Mouse (Mus musculus) fat pad, adult 2 months (tissue): Measurements from ENCODE around the gene Cldn3.

Source experiments
- DNase-seq: peaks from one replicate; pipeline ENCODE4 v3.0.0-alpha.2; 2011; ENCODE audit warnings: low read depth, low spot score; ENCODE audit errors: extremely low read depth

The Cldn3 gene

DNA sequence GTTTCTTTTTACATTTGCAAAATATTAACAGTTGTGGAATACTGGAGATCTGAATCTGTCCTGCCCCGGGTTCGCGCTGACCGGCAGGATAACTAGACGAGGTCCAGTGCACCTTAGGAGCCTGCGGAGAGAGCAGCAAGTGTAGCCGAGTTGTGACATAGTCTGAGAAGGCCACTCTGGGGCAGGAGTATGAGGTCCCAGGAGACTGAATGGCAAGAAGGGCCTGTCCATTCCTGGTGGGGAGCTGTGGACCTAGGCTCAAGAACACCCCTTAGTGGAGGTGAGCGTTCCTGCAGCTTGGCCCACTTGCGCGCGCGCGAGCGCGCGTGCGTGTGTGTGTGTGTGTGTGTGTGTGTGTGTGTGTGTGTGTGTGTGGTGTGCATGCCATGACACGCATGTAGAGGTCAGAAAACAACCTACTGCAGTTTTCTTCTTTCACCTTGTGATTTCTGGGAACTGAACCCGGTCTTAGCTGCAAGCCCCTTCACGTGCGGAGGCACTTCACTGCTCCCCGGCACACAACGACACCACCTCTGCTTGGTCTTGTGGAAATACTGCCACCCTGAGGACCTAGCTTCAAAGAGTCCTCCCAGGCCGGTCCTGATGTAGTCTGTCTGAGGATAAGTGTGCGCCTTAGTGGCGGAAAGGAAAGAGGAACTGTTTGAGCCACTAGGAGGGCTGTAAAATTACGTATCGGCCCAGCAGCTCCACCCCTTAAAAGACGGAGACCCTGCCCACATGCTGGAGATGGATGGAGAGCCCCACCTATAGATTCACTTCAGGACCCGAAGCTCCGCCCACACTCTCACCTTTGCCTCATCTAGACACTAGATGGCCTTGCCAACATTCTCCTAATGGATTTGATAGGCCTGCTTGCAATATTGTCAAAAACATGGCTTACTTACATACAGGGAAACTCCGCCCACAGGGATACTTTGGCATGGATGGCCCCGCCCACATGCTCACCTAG is 19.9 kb upstream of the Cldn3 start:
- DNase-seq: peak; percentile 85

GRCm38 (mm10) chr5:134967164-134967944 is 18.7 kb upstream of the Cldn3 start:
- DNase-seq: no peak

GRCm38 (mm10) chr5:134970671-134971070 is 15.3 kb upstream of the Cldn3 start:
- DNase-seq: no peak

DNA sequence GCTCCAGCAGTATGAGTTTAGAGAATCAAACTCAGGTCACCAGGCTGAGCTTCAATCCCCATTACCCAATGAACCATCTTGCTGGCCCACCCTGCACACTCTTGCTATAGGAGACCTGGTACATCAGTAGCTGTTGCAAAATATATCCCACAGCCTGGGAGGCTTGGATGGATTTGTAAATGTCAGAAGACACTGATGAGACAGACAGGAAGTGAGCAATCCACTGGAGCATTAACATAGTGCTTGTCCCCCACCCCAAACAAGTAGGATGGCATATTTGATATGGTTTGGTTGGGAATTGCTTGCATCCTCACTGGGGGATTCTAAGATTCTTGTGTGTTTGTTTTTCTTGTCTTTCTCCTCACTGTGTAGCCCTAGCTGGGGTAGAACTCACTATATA is 12.9 kb upstream of the Cldn3 start:
- no peak for DNase-seq

GRCm38 (mm10) chr5:134973526-134973925 is 12.5 kb upstream of the Cldn3 start:
- DNase-seq: no peak

GRCm38 (mm10) chr5:134974294-134974693 is 11.7 kb upstream of the Cldn3 start:
- DNase-seq: no peak

DNA sequence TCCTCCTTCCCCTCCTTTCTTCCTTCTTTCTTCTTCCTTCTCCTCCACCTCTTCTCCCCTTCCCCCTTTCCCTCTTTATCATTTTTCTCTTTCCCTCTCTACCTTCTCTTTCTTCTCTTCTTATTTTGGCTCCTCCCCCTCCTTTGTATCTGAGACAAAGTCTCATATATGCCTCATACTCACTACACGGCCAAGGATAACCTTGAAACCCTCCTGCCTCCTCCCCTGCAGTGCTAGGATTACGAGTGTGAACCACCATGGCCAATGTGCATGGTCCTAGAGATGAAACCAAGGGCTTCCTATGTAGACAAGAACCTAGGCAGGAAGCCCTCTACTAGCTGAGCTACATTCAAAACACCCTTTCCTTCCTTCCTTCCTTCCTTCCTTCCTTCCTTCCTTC is 11.1 kb upstream of the Cldn3 start:
- no peak for DNase-seq

DNA sequence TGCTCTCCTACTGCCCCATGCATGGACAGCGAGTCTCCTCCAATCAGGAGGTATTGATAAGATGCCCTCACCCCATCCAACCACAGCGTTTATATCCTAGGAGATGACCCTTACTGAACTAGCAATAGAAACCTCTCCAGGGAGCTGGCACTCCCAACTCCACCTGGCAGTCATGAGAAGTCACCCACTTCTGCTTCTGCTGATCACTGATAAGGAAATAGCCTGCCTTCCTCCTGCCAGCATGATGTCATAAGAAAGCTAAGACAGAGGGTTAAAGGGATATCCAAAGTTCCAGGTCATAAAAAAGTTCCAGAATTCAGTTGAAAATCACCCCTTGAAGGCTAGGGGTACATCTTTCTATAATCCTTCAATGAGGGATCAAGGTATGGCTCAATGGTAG is 9.8 kb upstream of the Cldn3 start:
- DNase-seq: no peak

- no peak for DNase-seq
Measured at GRCm38 (mm10) chr5:134976577-134977250, 9.3 kb upstream of the Cldn3 start.

DNA sequence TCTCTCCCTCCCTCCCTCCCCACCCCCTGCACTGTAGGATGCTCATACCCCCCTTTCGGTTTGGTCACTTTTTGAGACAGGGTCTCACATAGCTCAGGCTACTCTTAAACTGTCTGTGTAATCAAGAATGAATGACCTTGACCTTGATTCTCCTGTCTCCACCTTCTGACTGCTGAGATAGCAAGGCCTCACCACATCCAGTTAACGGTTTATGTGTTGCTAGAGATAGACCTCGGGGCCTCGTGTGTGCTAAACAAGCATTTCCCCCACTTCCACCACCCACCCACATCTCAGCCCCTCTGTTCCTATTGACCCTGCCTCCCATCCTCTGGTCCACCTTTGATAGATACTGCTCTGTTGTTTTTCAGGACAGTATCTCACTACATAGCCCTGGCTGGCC is 8.2 kb upstream of the Cldn3 start:
- no peak for DNase-seq

GRCm38 (mm10) chr5:134981149-134981548 is 4.9 kb upstream of the Cldn3 start:
- no peak for DNase-seq

DNA sequence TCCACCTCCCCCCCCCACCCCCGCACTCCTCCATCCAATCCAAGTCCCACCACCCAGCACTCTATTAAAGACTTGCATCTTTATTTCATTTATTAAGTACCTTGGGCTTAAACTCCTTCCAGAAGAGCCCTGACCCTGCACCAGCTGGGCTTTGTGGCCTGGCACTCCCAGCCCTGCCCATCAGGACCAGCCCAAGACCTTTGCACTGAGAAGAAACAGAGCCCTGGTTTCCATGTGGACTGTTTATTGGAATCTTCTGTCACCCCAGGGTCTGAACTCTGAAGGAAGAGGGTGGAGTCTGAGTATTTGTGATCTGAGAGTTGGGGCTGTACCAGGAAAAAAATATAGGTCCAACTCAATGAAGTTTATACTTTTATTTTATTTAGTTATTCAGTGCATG is 2.9 kb upstream of the Cldn3 start:
- no peak for DNase-seq

DNA sequence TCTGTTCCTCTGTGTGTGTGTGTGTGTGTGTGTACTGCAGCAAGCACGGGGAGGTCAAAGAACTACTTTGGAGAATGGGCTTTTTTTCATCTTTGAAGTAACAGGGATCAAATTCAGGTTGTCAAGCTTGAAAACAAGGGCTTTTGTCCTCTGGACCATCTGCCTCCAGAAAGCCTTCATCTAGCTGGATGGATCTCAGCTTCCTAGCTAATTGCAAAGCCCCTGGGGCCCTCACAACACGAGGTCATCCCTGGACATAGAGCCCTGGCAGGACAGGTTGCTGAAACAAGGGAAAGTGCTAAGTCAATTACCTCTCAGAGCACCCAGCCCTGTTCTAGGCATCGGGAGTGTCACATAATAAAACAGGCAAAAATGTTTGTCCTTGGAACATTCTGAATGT is 2.2 kb upstream of the Cldn3 start:
- DNase-seq: no peak

GRCm38 (mm10) chr5:134986298-134987268 is 569 bp downstream of the Cldn3 start:
- no peak for DNase-seq

GRCm38 (mm10) chr5:134989166-134989565 is 3.2 kb downstream of the Cldn3 start:
- DNase-seq: no peak

- DNase-seq: no peak
Measured at GRCm38 (mm10) chr5:134989741-134990140, 3.7 kb downstream of the Cldn3 start.

GRCm38 (mm10) chr5:134992566-134992965 is 6.6 kb downstream of the Cldn3 start:
- no peak for DNase-seq

- DNase-seq: no peak
Measured at GRCm38 (mm10) chr5:134998359-134998758, 12.3 kb downstream of the Cldn3 start.

GRCm38 (mm10) chr5:134999797-135000196 is 13.8 kb downstream of the Cldn3 start:
- DNase-seq: no peak

GRCm38 (mm10) chr5:135000751-135001150 is 14.7 kb downstream of the Cldn3 start:
- DNase-seq: no peak
